Mouse (Mus musculus): ENCODE data around the gene Med18. TPM values are rescaled to one million over a fixed set of nuclear protein-coding genes. Genes with fewer than 3 reads are reported as not detected.

Med18 gene
- polyA plus RNA-seq (2017; shearing (Covaris generic)), result 7.7 TPM

DNA sequence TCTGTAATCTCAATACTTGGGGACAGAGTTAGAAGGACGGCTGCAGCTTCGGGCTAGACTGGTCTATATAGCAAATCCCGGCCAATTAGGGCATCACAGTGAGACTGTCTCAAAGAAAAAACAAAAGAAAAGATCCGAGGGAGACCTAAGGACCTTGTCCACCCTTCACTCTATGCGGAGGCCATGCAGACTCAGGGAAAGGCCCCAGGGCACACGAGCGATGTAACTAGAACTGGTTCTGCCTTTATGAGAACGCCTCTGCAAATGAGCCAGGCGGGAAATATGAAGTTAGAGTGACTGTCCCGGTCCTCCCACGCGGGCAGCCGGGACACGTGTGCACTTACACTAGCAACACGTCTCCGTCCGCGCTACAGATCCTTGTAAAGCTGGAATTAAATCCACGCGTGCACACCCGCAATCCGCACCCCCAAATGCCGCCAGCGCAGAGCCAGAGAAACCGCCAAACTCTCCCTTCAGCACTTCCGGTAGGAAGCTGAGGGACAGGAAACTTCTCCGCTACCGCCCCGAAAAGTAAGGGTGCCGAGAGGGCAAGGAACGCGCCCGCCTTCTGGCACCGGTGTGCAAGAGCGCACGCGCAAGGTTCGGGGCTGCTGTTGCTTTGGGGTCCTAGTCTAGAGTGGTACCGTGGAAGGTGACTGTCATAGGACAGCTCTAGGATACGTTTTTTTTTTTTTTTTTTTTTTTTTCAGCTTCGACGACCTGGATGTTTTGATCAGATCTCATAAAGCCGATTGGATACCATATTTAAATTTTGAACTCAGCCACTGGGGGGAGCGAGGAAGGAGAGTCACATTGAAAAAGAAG, at the start of gene Med18:
Gene Med18 (minus strand): TSS at position 492 of the 825 bp plus-strand sequence.

DNA sequence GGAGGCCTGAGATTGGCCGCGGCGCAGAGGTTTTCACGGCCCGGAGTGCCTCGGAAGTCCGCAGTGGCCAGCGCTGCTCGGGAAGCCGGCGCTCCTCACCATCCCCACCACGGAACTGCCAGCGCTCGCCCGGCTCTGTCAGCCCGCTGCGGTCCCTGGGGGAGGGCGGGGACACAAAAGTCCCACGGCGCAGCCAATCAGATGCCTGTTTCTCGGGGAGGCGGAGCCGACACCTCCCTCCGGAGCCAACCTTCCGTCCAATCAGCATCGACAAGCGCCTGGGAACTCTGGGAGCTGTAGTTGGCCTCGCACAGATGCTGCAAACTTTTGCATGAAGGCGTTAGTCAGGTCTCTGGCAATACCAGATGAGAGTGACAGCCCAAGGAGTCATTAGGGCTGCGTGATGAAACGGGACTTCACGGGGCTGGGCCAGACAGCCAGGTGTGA, 46.7 kb upstream of the Med18 start, which contains the start of gene Sesn2:
Gene Sesn2 (minus strand): TSS at position 150 of the 447 bp plus-strand sequence.

DNA sequence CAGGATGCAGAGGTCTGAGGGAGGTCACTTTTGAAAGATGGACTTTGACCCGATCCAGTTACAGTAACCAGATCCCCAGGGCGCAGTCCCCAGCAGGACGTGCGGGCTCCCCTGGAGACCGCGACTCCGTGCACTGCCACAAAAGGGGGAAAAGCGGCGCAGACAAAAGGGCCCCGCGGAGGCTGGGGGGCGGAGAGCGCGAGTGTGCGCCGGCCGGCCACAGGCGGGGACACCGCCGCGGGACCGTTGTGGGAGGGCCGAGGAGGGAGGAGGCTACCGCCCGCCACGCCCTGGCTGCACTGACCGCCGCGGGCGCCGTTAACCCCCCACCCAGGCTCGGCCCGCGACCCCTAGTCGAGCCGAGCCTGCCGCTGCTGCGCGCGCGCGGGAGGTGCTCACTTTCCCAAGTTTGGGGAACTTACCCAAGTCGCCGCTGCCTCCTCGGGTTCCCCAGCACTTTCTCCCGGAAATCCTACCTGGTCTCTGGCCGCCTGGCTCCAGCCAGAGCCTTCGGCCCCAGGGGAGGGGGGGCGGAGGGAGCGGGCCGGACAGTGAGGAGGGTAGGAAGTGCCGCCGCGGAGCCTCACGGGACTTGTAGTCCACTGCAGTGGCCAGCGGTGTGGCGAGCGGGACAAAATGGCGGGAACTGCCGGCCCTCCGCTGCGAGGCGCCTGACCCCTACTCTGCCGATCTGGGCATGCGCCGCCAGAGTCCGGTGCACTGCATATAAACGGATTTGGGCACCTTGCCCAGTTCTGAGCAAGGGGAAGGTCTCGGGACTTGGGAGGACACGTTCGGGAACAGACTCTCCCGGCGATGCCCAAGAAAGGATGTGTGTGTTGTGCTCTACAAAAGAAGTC, 41.6 kb downstream of the Med18 start, which contains the start of gene Phactr4:
Gene Phactr4 (minus strand): TSS at position 567 of the 860 bp plus-strand sequence.

Other genes starting within 250 kb of the Med18 start
- 4.7 TPM for gene Gmeb1, start 202.3 kb downstream of the Med18 start, polyA plus RNA-seq (2017; shearing (Covaris generic))
- gene Taf12, start 189.5 kb downstream of the Med18 start, polyA plus RNA-seq (2017; shearing (Covaris generic)), result 39.1 TPM
- gene Rab42, start 160.5 kb downstream of the Med18 start, polyA plus RNA-seq (2017; shearing (Covaris generic)), result not detected
- gene Trnau1ap, start 134.4 kb downstream of the Med18 start, polyA plus RNA-seq (2017; shearing (Covaris generic)), result 60.5 TPM
- gene Rcc1, start 110.3 kb downstream of the Med18 start, polyA plus RNA-seq (2017; shearing (Covaris generic)), result 14.4 TPM
- gene Phactr4, start 41.4 kb downstream of the Med18 start, polyA plus RNA-seq (2017; shearing (Covaris generic)), result 5.2 TPM
- gene Sesn2, start 46.6 kb upstream of the Med18 start, polyA plus RNA-seq (2017; shearing (Covaris generic)), result 15.2 TPM
- gene Atpif1, start 69.7 kb upstream of the Med18 start, polyA plus RNA-seq (2017; shearing (Covaris generic)), result 97.0 TPM
- 234 TPM for gene Dnajc8, start 71.6 kb upstream of the Med18 start, polyA plus RNA-seq (2017; shearing (Covaris generic))
- gene Ptafr, start 100.1 kb upstream of the Med18 start, polyA plus RNA-seq (2017; shearing (Covaris generic)), result not detected
- 39.0 TPM for gene Eya3, start 175.1 kb upstream of the Med18 start, polyA plus RNA-seq (2017; shearing (Covaris generic))

All from effector memory CD4-positive, alpha-beta T cell, adult 7 months (primary cell).